9 mouse cellular contexts compared by ENCODE assay signal in the genomic region with DNA sequence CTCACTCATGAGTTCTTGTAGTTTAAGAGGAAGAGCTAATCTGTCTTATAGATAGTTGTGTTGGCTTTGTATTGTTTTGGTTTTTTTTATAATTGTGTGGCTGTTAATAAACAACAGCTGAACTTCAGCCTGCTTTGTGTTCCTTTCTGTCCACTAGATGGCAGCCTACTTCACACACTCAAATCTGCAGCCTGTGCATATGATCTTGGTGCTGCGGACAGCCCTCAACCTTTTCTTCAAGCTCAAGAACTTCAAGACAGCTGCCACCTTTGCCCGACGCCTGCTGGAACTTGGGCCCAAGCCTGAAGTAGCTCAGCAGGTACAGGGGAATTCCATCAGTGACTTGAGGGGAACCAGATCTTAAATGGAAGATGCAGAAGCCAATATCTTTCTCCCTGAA. TPM values are rescaled to one million over a fixed set of nuclear protein-coding genes. Genes with fewer than 3 reads are reported as not detected.
A peak's percentile ranks its signal among the peaks of the same experiment; 100 is the strongest.
DNase-seq lines count a peak whose midpoint lies in the region; ATAC-seq and TF ChIP-seq lines count a peak whose summit lies in the region.
"Had no signal": no experiment of that assay in that cellular context is flagged by ENCODE, and none has a peak within 500 bp of the region (broad histone marks: within the 10 kb centered on the region; RNA-seq: fewer than 3 reads in every experiment).

No protein-coding gene starts in this region.

- TF ChIP-seq CTCF in kidney, adult 2 months (conservative IDR thresholded peaks at IDR 0.05; ENCODE audit: insufficient read depth, insufficient read length, low read depth, low read length), result peak; percentile 75

- no peak overlapping the region for H3K4me3 ChIP-seq in kidney, adult 2 months (ENCODE audit: insufficient read depth, low read depth, low read length)
- H3K4me3 ChIP-seq: erythroblast, embryonic 14.5 days had no signal

- peak; percentile 79 for ATAC-seq in erythroblast, adult 5-6 weeks (replicated peaks; ENCODE audit: low FRiP score, poor library complexity, severe bottlenecking)
- peak; percentile 76 for ATAC-seq in megakaryocyte-erythroid progenitor cell, adult 5-6 weeks (replicated peaks; ENCODE audit: low FRiP score, low TSS enrichment, poor library complexity, severe bottlenecking)

- peak; percentile 55 for DNase-seq in layer of hippocampus, adult 11-12 months (ENCODE audit: low spot score)
- no peak for DNase-seq in layer of hippocampus, postnatal 36 days
- peak; percentile 34 to 38 for DNase-seq in CD8-positive naive resting alpha-beta T cell, adult 2 months (ENCODE audit: low read depth in 2 of 2, low spot score in 2 of 2)
- peak; percentile 90 for DNase-seq in brain, adult 2 months (ENCODE audit: low read depth, low spot score)
- peak; percentile 79 for DNase-seq in kidney, adult 2 months
- DNase-seq in gastrocnemius, postnatal 4 days (ENCODE audit: low spot score in 2 of 2), result no peak

- WGBS in kidney, adult 2 months, result 28% methylated on average over 3 of the region's 3 CpGs

- H3K36me3 ChIP-seq in kidney, adult 2 months (ENCODE audit: control insufficient read depth, insufficient read depth, low read length), result peaks cover 28% of the 10 kb centered on the region

- H3K27me3 ChIP-seq in kidney, adult 2 months (replicated peaks; ENCODE audit: control insufficient read depth, insufficient read depth, low read length), result no peaks in the 10 kb centered on the region

- no peak for TF ChIP-seq POLR2A in kidney, adult 2 months (IDR thresholded peaks at IDR 0.05; ENCODE audit: low read depth, low read length)

- H3K4me1 ChIP-seq in kidney, adult 2 months (ENCODE audit: control insufficient read depth, insufficient read depth, low read length), result no peaks in the 10 kb centered on the region; the same call in 1 of the 2 replicates

- H3K27ac ChIP-seq in kidney, adult 2 months (ENCODE audit: insufficient read depth, low read depth, low read length), result no peak overlapping the region

RNA-seq across cellular contexts. Expression of gene Pex19, which starts 6.8 kb away (rescaled TPM):
- total RNA-seq in layer of hippocampus, postnatal 36 days (2021), result 10 to 100 TPM; 89.2 to 95.3 TPM
- total RNA-seq in erythroblast, adult 5-6 weeks (2015; ENCODE audit: low replicate concordance), result 10.0 and 22.4 TPM in 2 replicates
- total RNA-seq in erythroblast, adult 5-6 weeks (2017; ENCODE audit: low replicate concordance), result 22.7 and 41.2 TPM in 2 replicates
- 110 and 125 TPM in 2 replicates for polyA plus RNA-seq in kidney, adult 2 months (2012; rRNA removed)
- total RNA-seq in megakaryocyte-erythroid progenitor cell, adult 5-6 weeks (2014; fragmentation: Nextera tagmentation), result 31.6 and 53.9 TPM in 2 replicates
- total RNA-seq in megakaryocyte-erythroid progenitor cell, adult 5-6 weeks (2017), result 45.1 and 48.2 TPM in 2 replicates
- total RNA-seq in gastrocnemius, postnatal 4 days (2021), result 100 to 1,000 TPM; 130 to 147 TPM

RNA-seq across cellular contexts. Expression of gene Dcaf8, which starts 28.2 kb away (rescaled TPM):
- total RNA-seq in layer of hippocampus, postnatal 36 days (2021), result 100 to 1,000 TPM; 103 to 105 TPM
- total RNA-seq in erythroblast, adult 5-6 weeks (2015; ENCODE audit: low replicate concordance), result 226 and 232 TPM in 2 replicates
- 600 and 738 TPM in 2 replicates for total RNA-seq in erythroblast, adult 5-6 weeks (2017; ENCODE audit: low replicate concordance)
- 93.4 and 95.1 TPM in 2 replicates for polyA plus RNA-seq in kidney, adult 2 months (2012; rRNA removed)
- total RNA-seq in megakaryocyte-erythroid progenitor cell, adult 5-6 weeks (2014; fragmentation: Nextera tagmentation), result 106 and 110 TPM in 2 replicates
- total RNA-seq in megakaryocyte-erythroid progenitor cell, adult 5-6 weeks (2017), result 132 and 142 TPM in 2 replicates
- 100 to 1,000 TPM; 139 to 169 TPM for total RNA-seq in gastrocnemius, postnatal 4 days (2021)

RNA-seq across cellular contexts. Expression of gene Ncstn, which starts 37.1 kb away (rescaled TPM):
- 10 to 100 TPM; 57.1 to 60.1 TPM for total RNA-seq in layer of hippocampus, postnatal 36 days (2021)
- 19.0 and 28.8 TPM in 2 replicates for total RNA-seq in erythroblast, adult 5-6 weeks (2015; ENCODE audit: low replicate concordance)
- 16.7 and 20.1 TPM in 2 replicates for total RNA-seq in erythroblast, adult 5-6 weeks (2017; ENCODE audit: low replicate concordance)
- 94.0 and 98.3 TPM in 2 replicates for polyA plus RNA-seq in kidney, adult 2 months (2012; rRNA removed)
- 42.0 and 57.3 TPM in 2 replicates for total RNA-seq in megakaryocyte-erythroid progenitor cell, adult 5-6 weeks (2014; fragmentation: Nextera tagmentation)
- total RNA-seq in megakaryocyte-erythroid progenitor cell, adult 5-6 weeks (2017), result 19.7 and 24.6 TPM in 2 replicates
- 10 to 100 TPM; 62.9 to 65.4 TPM for total RNA-seq in gastrocnemius, postnatal 4 days (2021)

RNA-seq across cellular contexts. Expression of gene Copa, which starts 37.4 kb away (rescaled TPM):
- total RNA-seq in layer of hippocampus, postnatal 36 days (2021), result 100 to 1,000 TPM; 144 TPM
- 35.1 and 67.1 TPM in 2 replicates for total RNA-seq in erythroblast, adult 5-6 weeks (2015; ENCODE audit: low replicate concordance)
- total RNA-seq in erythroblast, adult 5-6 weeks (2017; ENCODE audit: low replicate concordance), result 41.1 and 43.5 TPM in 2 replicates
- 60.4 and 74.9 TPM in 2 replicates for polyA plus RNA-seq in kidney, adult 2 months (2012; rRNA removed)
- 107 and 133 TPM in 2 replicates for total RNA-seq in megakaryocyte-erythroid progenitor cell, adult 5-6 weeks (2014; fragmentation: Nextera tagmentation)
- total RNA-seq in megakaryocyte-erythroid progenitor cell, adult 5-6 weeks (2017), result 107 and 114 TPM in 2 replicates
- 100 to 1,000 TPM; 162 to 172 TPM for total RNA-seq in gastrocnemius, postnatal 4 days (2021)

Comparison
In these comparisons a context has a peak if more than half of its experiments do, and no peak if none do; other contexts are left out.
1. DNase-seq: peak in layer of hippocampus, adult 11-12 months (single experiment), CD8-positive naive resting alpha-beta T cell, adult 2 months (2 of 2), brain, adult 2 months (single experiment) and kidney, adult 2 months (single experiment); none in layer of hippocampus, postnatal 36 days (0 of 2) and gastrocnemius, postnatal 4 days (0 of 2).